Mouse (Mus musculus) spleen, adult 2 months (tissue): ENCODE data around the gene Mfap4.

Experiments used
- CTCF ChIP-seq: fragments of 200-500 bp; IDR thresholded peaks from 2 replicates; pipeline ENCODE4 v1.5.1; 2011; ENCODE audit warnings: mild to moderate bottlenecking, inconsistent platforms; ENCODE audit not compliant: insufficient read depth, insufficient read length, insufficient replicate concordance; ENCODE audit errors: extremely low read depth
- POLR2A ChIP-seq: fragments of 200-500 bp; IDR thresholded peaks from 2 replicates; pipeline ENCODE4 v1.6.1; 2011; ENCODE audit warnings: low read depth, low read length, inconsistent platforms

- no peak for TF ChIP-seq CTCF
- no peak for TF ChIP-seq POLR2A
Measured at GRCm38 (mm10) chr11:61449499-61450292, 35.5 kb upstream of the Mfap4 start.
